Mouse (Mus musculus) thymus, postnatal 36 days (tissue): ENCODE measurements around the gene Psmb6.
"Not testable (repeated sequence)": the region's sequence is repeated elsewhere in the genome, so short reads cannot be mapped to it uniquely, and the experiment has no call there.

ENCODE experiments used
- DNase-seq, 2 experiments: peaks; one replicate each; pipeline ENCODE4 v3.0.0; 2022; ENCODE audit warnings: mixed read lengths in 2 of 2

Gene Psmb6

GRCm38 (mm10) chr11:70523306-70523989 lies 1.7 kb upstream of the Psmb6 start:
- DNase-seq = not testable (repeated sequence)

GRCm38 (mm10) chr11:70524782-70525181 lies 385 bp upstream of the Psmb6 start:
- no peak for DNase-seq

- DNase-seq = no peak
Observed at GRCm38 (mm10) chr11:70525726-70526125, 559 bp downstream of the Psmb6 start.

- no peak for DNase-seq
Observed at GRCm38 (mm10) chr11:70526211-70526610, 1.0 kb downstream of the Psmb6 start.

GRCm38 (mm10) chr11:70528610-70529009 lies 3.4 kb downstream of the Psmb6 start:
- DNase-seq = no peak

- DNase-seq = not testable (repeated sequence)
Observed at GRCm38 (mm10) chr11:70531065-70531464, 5.9 kb downstream of the Psmb6 start.

GRCm38 (mm10) chr11:70532839-70533238 lies 7.7 kb downstream of the Psmb6 start, which contains the start of gene Gm40193:
TSS of gene Gm40193 (minus strand) at chr11:70532939.
- DNase-seq = no peak

- DNase-seq = no peak
Observed at GRCm38 (mm10) chr11:70539423-70539822, 14.3 kb downstream of the Psmb6 start.

- DNase-seq = peak; percentile 84 to 90
Observed at GRCm38 (mm10) chr11:70539877-70540587, 14.9 kb downstream of the Psmb6 start, which contains the start of gene Pld2. TSS of gene Pld2 (plus strand) at chr11:70540064.

- DNase-seq = no peak
Observed at GRCm38 (mm10) chr11:70540928-70541327, 15.8 kb downstream of the Psmb6 start.

GRCm38 (mm10) chr11:70541415-70541814 lies 16.2 kb downstream of the Psmb6 start:
- DNase-seq = no peak

- no peak for DNase-seq
Observed at GRCm38 (mm10) chr11:70544496-70544895, 19.3 kb downstream of the Psmb6 start.

GRCm38 (mm10) chr11:70551526-70551925 lies 26.4 kb downstream of the Psmb6 start:
- no peak for DNase-seq

- DNase-seq = no peak
Observed at GRCm38 (mm10) chr11:70553940-70554339, 28.8 kb downstream of the Psmb6 start.

- DNase-seq = no peak
Observed at GRCm38 (mm10) chr11:70557545-70557944, 32.4 kb downstream of the Psmb6 start.

GRCm38 (mm10) chr11:70561937-70562286 lies 36.7 kb downstream of the Psmb6 start:
- DNase-seq = no peak

- peak; percentile 90 to 94 for DNase-seq
Observed at GRCm38 (mm10) chr11:70562287-70562994, 37.3 kb downstream of the Psmb6 start, which contains the start of gene Mink1. TSS of gene Mink1 (plus strand) at chr11:70562881.

GRCm38 (mm10) chr11:70562995-70563469 lies 37.9 kb downstream of the Psmb6 start:
- no peak for DNase-seq

- peak; percentile 48 to 58 for DNase-seq
Observed at GRCm38 (mm10) chr11:70563470-70564275, 38.5 kb downstream of the Psmb6 start.

GRCm38 (mm10) chr11:70564276-70564873 lies 39.2 kb downstream of the Psmb6 start:
- no peak for DNase-seq

GRCm38 (mm10) chr11:70566586-70566985 lies 41.4 kb downstream of the Psmb6 start:
- DNase-seq = no peak

GRCm38 (mm10) chr11:70570614-70571013 lies 45.4 kb downstream of the Psmb6 start:
- not testable (repeated sequence) for DNase-seq
